Mouse (Mus musculus): ENCODE measurements around the gene Gm12830. TPM values are rescaled to one million over a fixed set of nuclear protein-coding genes. Genes with fewer than 3 reads are reported as not detected.

Gm12830 gene
- polyA plus RNA-seq, 1 experiment: not detected

DNA sequence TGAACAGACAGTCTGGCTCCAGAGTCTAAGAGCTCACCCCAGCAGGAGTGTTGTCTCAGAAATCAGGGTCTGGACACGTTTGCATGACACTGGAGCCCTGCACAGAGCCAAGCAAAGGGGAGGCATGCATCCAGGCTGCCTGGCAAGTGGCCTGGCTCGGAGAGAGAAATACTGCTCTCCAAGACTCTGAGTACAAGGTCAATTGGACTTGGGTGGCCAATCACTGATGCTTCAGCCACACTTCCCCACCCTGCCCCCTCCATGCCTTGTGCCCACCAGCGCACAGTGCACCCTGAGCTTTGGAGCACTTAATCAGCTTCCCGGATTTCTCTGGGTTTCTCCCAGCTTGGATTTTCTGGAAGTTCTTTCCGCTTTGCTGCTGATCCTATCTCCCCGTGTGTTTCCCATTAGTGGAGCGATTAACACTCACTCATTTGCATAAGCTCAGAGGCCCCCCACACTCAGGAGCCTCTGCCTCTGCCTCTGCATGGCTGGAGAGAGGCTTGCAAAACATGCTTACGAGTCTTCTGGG, 55.0 kb downstream of the Gm12830 start:
- H3K4me3 ChIP-seq (replicated peaks): no peak overlapping the region
- peaks cover 11% of the 10 kb centered on the region; the same call in 1 of the 2 replicates for H3K27me3 ChIP-seq (ENCODE audit: control insufficient read depth)
- H3K4me1 ChIP-seq (ENCODE audit: control insufficient read depth): no peaks in the 10 kb centered on the region
- no peaks in the 10 kb centered on the region for H3K9me3 ChIP-seq (ENCODE audit: control insufficient read depth, low read length)
- TF ChIP-seq GATA1 (IDR thresholded peaks at IDR 0.05; ENCODE audit: low read length) (no peak), TAL1 (IDR thresholded peaks at IDR 0.05; ENCODE audit: low read length) (no peak)
- H3K36me3 ChIP-seq (ENCODE audit: control insufficient read depth): no peaks in the 10 kb centered on the region

GRCm38 (mm10) chr4:114882232-114882631, 60.7 kb downstream of the Gm12830 start:
- TF ChIP-seq GATA1 (IDR thresholded peaks at IDR 0.05; ENCODE audit: low read length): no peak
- no peak for TF ChIP-seq TAL1 (IDR thresholded peaks at IDR 0.05; ENCODE audit: low read length)
- Histone ChIP-seq H3K4me3 (replicated peaks) (no peak overlapping the region), H3K27me3 (ENCODE audit: control insufficient read depth) (no peaks in the 10 kb centered on the region; the same call in 1 of the 2 replicates), H3K36me3 (ENCODE audit: control insufficient read depth) (no peaks in the 10 kb centered on the region), H3K9me3 (ENCODE audit: control insufficient read depth, low read length) (no peaks in the 10 kb centered on the region), H3K4me1 (ENCODE audit: control insufficient read depth) (no peaks in the 10 kb centered on the region)

GRCm38 (mm10) chr4:114897853-114898252, 76.3 kb downstream of the Gm12830 start:
- Histone ChIP-seq H3K4me3 (replicated peaks) (no peak overlapping the region), H3K36me3 (ENCODE audit: control insufficient read depth) (no peaks in the 10 kb centered on the region), H3K9me3 (ENCODE audit: control insufficient read depth, low read length) (no peaks in the 10 kb centered on the region; the same call in 1 of the 2 replicates), H3K27me3 (ENCODE audit: control insufficient read depth) (peaks cover 66% of the 10 kb centered on the region), H3K4me1 (ENCODE audit: control insufficient read depth) (no peaks in the 10 kb centered on the region)
- TF ChIP-seq GATA1 (IDR thresholded peaks at IDR 0.05; ENCODE audit: low read length) (no peak), TAL1 (IDR thresholded peaks at IDR 0.05; ENCODE audit: low read length) (no peak)

DNA sequence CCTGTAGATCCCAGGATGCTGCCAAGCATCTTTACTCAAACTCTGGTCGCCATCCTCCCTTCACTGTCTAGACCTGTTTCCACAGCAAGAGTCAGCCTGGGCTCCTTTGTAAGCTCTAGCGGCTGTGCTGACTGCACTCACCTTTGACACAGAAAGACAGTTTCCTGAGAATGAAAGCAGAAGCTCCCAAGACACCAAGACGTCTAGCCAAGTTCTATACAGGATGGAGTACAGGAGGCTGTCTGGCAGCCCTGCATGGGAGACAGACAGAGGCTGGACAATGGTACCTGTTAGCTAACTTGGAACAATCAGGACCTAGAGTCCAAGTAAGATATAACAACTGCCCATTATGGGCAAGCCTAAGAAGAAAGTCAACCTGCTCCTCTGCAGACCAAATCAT, 78.4 kb downstream of the Gm12830 start:
- Histone ChIP-seq H3K36me3 (ENCODE audit: control insufficient read depth) (no peaks in the 10 kb centered on the region), H3K27me3 (ENCODE audit: control insufficient read depth) (peaks cover 84% of the 10 kb centered on the region), H3K4me1 (ENCODE audit: control insufficient read depth) (no peaks in the 10 kb centered on the region), H3K4me3 (replicated peaks) (no peak overlapping the region), H3K9me3 (ENCODE audit: control insufficient read depth, low read length) (no peaks in the 10 kb centered on the region; the same call in 1 of the 2 replicates)
- no peak for TF ChIP-seq GATA1 (IDR thresholded peaks at IDR 0.05; ENCODE audit: low read length)
- TF ChIP-seq TAL1 (IDR thresholded peaks at IDR 0.05; ENCODE audit: low read length): no peak

- Histone ChIP-seq H3K4me1 (ENCODE audit: control insufficient read depth) (no peaks in the 10 kb centered on the region), H3K36me3 (ENCODE audit: control insufficient read depth) (no peaks in the 10 kb centered on the region)
- TF ChIP-seq GATA1 (IDR thresholded peaks at IDR 0.05; ENCODE audit: low read length) (no peak), TAL1 (IDR thresholded peaks at IDR 0.05; ENCODE audit: low read length) (no peak)
Measured at GRCm38 (mm10) chr4:114900866-114901642, 79.5 kb downstream of the Gm12830 start.

DNA sequence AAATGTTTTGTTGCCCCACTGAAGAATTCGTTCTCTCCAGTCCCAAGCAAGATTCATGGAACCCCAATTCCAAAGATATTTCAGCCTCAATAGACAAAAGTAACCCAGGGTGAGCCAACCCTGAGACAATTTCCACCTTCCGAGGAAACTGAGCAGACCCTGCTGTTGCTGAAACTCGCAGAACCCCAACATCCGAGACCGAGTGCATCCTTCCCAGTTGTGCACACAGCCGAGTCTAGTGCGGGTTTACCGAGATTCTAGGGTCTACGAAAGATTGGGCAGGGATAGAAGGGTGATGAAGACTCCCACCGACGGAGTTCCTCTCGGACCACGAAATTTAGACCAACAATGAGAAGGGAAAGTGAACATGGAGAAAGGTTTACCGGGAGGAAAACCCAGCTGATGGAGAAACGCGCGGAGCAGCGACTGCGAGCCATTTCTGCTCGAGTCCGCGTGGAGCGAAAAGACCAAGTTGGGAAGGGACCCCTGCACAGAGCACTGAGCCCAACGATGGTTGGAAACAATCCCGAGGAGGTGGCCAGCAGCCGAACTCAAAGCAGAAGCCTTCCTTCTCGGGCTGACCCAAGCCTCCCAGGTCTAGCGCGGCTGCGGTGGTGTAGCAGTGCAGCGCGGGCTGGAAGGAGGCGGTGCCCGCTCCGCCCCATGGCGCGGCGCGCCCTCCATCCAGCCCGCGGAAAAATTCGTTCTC, 80.3 kb downstream of the Gm12830 start:
- H3K27me3 ChIP-seq (ENCODE audit: control insufficient read depth): peaks cover 95% of the 10 kb centered on the region
- no peaks in the 10 kb centered on the region for H3K36me3 ChIP-seq (ENCODE audit: control insufficient read depth)
- no peak overlapping the region for H3K4me3 ChIP-seq (replicated peaks)
- TF ChIP-seq TAL1 (IDR thresholded peaks at IDR 0.05; ENCODE audit: low read length) (no peak), GATA1 (IDR thresholded peaks at IDR 0.05; ENCODE audit: low read length) (no peak)
- H3K4me1 ChIP-seq (ENCODE audit: control insufficient read depth): no peaks in the 10 kb centered on the region
- no peaks in the 10 kb centered on the region; the same call in 1 of the 2 replicates for H3K9me3 ChIP-seq (ENCODE audit: control insufficient read depth, low read length)

More at GRCm38 (mm10) chr4:114900866-114901642, 79.5 kb downstream of the Gm12830 start:
- H3K4me3 ChIP-seq (replicated peaks): no peak overlapping the region
- H3K27me3 ChIP-seq (ENCODE audit: control insufficient read depth): peaks cover 92% of the 10 kb centered on the region
- no peaks in the 10 kb centered on the region; the same call in 1 of the 2 replicates for H3K9me3 ChIP-seq (ENCODE audit: control insufficient read depth, low read length)

- H3K36me3 ChIP-seq (ENCODE audit: control insufficient read depth): no peaks in the 10 kb centered on the region
- peaks cover under 1% of the 10 kb centered on the region; the same call in 1 of the 2 replicates for H3K4me1 ChIP-seq (ENCODE audit: control insufficient read depth)
- no peak overlapping the region for H3K4me3 ChIP-seq (replicated peaks)
- H3K27me3 ChIP-seq (ENCODE audit: control insufficient read depth): peaks cover 100% of the 10 kb centered on the region
- peaks cover 4% of the 10 kb centered on the region; the same call in 1 of the 2 replicates for H3K9me3 ChIP-seq (ENCODE audit: control insufficient read depth, low read length)
- TF ChIP-seq TAL1 (IDR thresholded peaks at IDR 0.05; ENCODE audit: low read length) (no peak), GATA1 (IDR thresholded peaks at IDR 0.05; ENCODE audit: low read length) (no peak)
Measured at GRCm38 (mm10) chr4:114902641-114903421, 81.3 kb downstream of the Gm12830 start.

DNA sequence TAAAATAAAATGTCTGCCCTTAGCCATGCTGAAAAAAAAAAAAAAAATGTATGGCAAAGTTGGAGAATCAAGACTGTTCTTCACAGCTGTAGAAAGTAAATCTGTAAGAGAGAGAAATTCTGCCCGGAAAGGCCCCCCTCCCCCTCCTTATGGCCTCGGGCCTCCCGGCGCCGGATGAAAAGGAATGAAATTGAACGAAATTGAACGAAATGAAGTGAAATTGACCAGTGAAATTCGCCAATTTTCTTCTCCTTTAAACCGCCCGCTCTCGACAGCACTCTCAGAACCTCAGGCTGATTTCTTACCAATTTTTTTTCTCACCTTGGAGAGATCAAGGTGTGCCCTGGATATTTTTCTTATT, 81.9 kb downstream of the Gm12830 start:
- peaks cover 100% of the 10 kb centered on the region for H3K27me3 ChIP-seq (ENCODE audit: control insufficient read depth)
- H3K4me3 ChIP-seq (replicated peaks): no peak overlapping the region
- TF ChIP-seq TAL1 (IDR thresholded peaks at IDR 0.05; ENCODE audit: low read length) (no peak), GATA1 (IDR thresholded peaks at IDR 0.05; ENCODE audit: low read length) (no peak)
- H3K9me3 ChIP-seq (ENCODE audit: control insufficient read depth, low read length): peaks cover 8% of the 10 kb centered on the region; the same call in 1 of the 2 replicates
- peaks cover 6% of the 10 kb centered on the region for H3K4me1 ChIP-seq (ENCODE audit: control insufficient read depth)
- no peaks in the 10 kb centered on the region for H3K36me3 ChIP-seq (ENCODE audit: control insufficient read depth)
